Mouse (Mus musculus): ENCODE measurements around the gene Itgb4. TPM values are rescaled to one million over a fixed set of nuclear protein-coding genes. Genes with fewer than 3 reads are reported as not detected.

Itgb4 gene
- total RNA-seq, 4 experiments from 2014 or later, result 3.5 to 5.1 (median 3.9) TPM

DNA sequence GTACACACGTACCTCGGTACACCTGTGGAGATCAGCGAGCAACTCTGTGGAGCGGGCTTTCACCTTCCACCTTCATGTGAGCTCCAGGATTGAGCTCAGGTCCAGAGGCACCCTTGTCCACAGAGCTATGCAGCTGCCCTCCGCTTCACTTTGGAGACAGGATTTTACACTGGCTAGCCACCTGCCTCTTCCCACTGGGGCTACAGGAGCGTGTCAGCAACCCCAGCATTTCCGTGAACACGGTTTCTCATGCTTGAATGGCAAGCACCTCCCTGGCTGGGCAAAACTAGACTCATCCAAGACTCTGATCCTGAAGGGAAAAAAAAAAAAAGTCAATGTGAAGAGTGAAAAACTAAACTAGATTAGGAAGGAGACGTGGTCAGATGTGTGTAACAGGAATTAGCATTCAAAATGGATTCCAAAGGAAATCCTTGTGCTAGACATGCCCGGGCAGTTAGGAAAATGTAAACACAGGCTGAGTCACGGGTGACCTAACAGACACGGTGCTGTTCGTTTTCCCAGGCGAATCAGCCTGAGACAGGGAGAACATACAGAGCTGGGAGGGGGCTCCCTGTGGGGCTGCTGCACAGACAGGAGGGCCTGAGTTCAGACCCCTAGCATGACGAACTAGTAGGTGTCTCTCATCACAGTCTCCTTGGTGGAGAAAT is 4.4 kb upstream of the Itgb4 start:
- no peak for DNase-seq

DNA sequence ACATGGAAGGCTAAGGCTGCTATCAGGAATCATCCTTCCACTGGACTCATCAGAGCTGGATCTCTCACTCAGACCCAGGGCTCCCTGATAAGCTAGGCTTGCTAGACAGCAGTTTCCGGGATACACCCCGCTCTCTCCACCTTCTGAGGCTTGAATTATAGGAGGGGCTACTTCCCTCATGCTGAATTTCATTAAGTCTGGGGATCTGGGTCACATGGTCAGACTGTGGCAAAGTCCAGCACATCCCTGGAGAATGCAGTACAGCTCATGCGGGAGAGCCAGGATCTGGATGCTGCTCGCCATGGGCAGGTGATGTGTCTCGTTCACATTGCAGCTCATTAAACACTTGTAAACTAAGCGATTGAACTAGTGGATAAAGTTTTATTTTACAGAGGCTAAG is 3.5 kb upstream of the Itgb4 start:
- DNase-seq, result no peak

DNA sequence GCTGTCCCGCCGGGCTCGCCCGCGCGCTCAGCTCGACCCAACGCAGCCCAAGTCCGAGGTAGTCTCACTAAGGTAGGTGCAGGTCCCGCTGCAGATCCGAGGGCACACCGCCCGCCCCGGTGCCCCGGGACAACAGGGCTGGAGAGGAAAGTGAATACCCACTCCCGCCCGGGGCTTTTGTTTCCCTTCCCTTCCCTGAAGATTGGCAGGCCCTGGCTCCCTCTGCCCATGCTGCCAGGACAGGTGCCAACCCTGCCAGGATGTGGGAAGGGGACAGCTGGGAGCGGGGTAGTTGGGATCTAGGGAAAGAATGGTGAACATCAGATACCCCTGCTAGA is 543 bp downstream of the Itgb4 start:
- no peak for DNase-seq

DNA sequence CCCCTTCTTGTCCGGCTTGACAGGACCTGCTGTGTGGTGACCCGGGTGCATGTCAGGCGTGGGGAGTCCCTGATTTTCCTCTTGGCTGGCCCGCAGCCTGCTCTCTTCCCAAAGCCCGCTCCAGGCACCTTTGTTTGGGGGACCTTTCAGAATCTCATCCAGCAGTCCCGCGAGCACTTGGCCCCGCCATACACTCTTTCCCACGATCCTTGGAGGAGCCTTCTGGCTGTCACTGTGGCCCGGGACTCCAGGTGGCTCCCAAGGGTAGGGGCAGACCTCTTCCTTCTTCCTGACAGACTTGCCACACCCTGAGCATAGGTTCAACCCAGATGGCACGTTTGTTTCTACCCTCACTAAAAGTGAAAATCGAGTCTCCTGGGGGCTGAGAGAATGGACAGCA is 1.0 kb downstream of the Itgb4 start:
- no peak for DNase-seq

DNA sequence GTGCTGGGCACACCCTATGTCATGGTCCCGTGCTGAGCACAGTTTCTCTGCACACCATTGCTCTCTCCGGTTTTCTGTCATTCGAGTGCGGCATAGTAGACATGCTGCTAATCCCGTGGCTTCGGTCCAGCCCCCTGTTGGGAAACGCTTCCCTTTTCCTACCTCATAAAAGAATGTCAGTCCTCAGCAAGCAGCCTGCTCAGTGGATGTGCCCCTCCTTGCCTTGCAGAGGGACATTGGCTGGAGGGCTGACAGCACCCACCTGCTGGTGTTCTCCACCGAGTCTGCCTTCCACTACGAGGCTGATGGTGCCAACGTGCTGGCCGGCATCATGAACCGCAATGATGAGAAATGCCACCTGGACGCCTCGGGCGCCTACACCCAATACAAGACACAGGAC is 8.0 kb downstream of the Itgb4 start:
- DNase-seq, result no peak

DNA sequence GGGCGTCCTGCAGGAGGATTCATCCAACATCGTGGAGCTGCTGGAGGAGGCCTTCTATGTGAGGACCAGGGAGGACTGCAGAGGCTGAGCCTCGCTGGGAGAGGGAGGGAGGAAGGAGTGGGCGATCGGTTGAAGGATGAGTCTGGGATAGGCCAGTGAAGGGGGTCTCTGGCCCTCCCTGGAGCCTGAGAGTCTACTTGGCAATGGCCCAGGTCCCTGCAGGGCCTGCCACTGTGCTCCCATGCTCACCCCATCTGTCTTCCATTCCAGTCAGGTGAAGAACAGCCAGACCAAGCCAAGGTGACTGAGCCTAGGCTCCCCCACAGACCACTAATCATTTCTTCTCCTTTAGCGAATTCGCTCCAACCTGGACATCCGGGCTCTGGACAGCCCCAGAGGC is 8.8 kb downstream of the Itgb4 start:
- DNase-seq, result no peak

DNA sequence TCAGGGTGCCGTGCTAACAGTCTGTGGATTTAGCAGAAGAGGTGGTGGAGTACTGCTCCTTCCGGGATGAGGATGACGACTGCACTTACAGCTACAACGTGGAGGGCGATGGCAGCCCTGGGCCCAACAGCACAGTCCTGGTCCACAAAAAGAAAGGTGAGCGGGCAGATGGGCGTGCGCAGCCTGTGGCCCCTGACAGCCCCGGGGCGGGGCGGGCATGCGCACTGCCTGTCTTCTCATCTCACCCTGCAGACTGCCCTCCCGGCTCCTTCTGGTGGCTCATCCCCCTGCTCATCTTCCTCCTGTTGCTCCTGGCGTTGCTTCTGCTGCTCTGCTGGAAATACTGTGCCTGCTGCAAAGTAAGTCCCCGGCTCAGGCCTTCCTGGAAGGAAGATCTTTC is 15.2 kb downstream of the Itgb4 start:
- DNase-seq, result no peak

DNA sequence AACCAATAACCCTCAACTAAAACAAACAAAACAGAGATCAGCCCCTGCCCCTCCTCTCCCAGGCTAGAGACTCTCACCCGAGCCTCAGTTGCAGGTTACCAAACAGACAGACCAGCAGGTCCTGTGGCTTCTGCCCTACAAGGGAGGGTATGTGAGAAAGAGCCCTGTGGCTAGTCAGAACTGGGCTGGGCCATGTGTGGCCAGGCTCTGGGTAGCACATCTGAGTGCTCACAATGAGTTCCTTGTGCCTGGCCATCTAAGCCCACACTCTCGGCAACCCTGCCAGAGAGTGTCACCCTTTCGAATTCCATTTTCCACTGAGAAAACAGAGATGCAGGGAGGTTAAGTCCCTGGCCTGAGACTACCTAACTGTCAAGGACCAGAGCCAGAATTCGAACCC is 17.6 kb downstream of the Itgb4 start:
- no peak for DNase-seq

DNA sequence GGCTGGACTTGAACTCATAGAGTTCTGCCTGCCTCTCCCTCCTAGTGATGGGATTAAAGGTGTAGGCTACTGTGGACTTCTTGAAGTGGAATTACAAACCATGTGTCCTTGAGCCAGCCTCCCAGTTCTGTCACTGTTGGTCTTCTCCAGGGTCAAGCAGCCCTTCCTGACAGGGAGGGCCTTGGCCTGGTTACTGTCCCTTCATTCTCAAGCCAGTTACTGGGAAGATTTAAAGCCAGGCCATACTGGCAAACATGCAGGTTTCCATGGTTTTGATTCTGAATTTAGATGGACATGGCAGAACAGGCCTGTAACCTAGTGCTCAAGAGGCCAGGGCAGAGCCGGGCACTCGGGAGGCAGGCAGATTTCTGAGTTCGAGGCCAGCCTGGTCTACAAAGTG is 20.7 kb downstream of the Itgb4 start:
- DNase-seq, result peak; percentile 33

DNA sequence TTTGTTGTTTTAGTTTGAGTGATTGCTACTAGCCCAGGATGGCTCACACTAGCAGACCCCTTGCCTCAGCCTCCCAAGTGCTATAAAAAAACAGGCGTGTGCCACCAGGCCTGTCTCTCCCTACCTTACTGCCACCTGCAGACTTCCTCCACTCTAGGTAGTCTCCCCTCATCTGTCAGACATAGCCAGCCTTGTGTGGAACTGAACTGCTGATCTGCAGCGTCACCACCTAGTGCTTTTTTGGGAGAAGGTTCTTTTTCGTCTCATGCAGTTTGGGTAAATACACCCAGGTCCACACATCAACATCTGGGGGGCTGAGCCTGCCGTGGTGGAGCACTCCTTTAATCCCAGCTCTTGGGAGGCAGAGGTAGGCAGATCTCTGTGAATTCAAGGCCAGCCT is 22.5 kb downstream of the Itgb4 start:
- no peak for DNase-seq

DNA sequence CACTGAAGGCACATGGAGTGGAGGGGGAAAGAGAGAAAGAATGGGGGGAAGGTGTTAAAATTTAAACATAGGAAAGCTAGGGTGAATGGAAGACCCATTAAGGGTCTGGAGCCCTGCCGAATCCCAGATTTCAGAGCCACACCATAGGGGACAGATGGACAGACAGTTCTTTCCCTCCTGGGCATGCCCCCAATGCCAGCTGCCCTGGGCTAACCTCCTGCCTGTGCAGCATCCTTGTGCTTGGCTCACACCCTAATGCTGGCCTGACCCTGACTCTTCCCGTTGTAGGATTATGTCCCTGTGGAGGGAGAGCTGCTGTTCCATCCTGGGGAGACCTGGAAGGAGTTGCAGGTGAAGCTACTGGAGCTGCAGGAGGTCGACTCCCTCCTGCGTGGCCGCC is 23.2 kb downstream of the Itgb4 start:
- no peak for DNase-seq

DNA sequence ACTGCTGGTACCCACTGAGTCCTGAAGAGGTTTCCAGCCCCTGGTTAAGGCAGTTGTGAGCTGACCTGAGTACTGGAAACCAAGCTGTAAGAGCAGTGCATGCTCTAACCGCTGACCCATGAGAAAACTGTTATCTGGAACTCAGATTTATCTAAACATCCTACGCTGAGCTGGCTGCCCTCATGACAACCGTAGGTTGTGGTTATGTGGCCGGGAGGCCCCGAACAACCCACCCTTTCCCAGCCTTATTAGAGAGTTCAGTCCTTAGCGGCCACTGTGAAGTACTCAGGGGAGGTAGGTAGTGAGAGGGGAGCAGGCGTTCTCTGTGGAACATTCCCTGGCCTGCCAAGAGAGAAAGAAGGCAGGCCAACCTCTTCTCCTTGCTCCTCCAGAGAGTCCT is 24.5 kb downstream of the Itgb4 start:
- DNase-seq, result no peak

DNA sequence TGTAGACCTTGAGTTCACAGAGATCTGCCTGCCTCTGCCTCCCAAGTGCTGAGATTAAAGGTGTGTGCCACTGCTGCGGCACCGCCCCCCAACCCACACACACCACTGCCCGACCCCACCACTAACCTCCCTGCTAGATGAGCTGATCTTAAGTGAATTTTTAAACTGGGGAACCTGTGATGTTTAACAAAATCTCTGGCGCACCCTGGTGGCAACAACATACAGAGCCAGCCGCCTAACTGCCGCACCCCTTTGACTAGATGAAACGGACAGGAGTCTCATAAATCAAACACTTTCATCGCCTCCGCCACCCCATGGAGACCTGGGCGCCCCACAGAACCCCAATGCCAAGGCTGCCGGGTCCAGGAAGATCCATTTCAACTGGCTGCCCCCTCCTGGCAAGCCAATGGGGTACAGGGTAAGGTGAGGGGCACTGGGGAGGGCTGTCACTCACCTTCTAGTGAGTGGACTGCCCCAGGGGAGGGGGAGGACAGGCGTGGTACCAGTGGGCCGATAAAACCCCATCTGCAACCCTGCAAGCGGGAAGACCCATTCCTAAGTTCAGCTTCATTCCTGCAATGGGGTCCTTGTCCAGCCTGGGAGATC is 25.1 kb downstream of the Itgb4 start:
- peak; percentile 46 for DNase-seq

DNA sequence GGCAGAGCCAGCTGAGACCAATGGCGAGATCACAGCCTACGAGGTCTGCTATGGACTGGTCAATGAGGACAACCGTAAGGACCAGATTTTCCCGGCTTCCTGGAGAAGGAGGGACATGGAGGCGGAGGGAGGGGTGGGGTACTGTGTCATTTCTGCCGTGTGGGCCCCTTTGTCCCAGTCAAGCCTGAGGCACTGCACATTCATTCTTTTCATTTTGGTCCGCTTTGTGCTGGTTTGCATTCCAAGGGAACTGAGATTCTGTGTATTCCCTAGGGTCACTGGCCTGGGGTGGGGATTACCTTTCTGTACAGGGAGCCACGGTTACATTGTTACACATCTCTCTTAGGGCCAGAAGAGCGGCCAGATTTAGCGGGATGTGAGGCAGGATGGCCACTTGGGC is 26.1 kb downstream of the Itgb4 start:
- no peak for DNase-seq

DNA sequence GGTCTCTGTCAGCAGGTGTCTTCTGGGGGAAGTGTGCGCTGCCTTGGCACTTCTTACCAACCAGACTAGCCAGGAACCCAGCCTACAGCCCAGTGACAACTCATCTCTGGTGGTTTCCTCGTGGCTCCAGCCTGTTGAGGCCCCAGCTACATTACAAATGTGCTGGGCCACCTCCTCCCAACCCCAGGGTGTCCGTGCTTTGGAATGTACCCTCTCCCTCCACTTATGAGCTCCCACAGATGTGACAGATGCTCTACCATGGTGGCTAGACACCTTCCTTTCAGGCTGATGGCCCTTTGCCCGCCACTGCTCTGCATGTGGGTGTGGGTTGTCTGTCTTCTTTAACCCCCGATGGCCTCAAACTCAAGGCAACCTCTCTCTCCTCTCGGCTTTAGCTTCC is 27.2 kb downstream of the Itgb4 start:
- DNase-seq, result no peak

DNA sequence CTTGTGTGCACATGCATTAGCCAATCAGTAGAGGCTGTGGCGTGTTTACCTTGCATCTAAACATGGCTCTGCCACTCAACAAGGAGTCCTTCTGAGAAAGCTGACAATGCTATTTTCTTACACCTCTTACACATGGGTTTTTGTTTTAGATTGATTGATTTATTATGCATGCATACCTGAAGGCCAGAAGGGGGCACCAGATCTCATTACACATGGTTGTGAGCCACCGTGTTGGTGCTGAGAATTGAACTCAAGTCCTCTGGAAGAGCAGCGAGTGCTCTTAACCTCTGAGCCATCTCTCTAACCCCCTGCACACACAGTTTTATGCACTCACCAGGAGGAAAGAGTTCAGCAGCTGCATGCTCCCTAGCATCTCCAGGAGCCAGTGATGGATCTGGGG is 28.4 kb downstream of the Itgb4 start:
- no peak for DNase-seq

DNA sequence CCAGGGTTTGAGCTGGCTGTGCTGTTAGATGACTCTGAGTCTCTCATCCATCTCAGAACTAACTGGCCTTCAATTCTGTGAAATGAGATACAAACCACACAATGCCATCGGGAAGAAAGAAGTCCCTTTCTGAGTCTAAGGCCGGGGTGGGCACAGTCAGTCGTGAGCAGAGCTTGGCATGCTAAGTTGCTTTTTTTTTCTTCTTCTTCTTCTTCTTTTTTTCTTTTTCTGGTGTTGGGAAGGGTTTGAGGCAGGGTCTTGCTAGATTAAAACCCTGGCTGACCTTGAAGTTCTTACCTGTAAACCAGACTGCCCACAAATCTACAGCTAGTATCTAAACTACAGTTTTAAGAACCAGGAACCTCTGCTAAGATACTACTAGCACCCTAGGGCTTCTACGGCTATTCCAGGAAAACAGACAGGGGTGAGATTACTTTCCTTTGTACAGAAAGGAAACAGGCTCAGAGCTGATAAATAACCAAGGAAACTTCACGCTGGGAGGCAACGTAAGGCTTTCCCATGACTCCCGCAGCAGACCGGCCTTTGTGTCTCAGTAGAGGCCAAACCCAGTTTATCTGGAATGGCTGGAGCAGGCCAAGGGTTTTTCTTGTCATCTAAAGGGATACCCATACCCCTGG is 29.8 kb downstream of the Itgb4 start:
- DNase-seq, result no peak

DNA sequence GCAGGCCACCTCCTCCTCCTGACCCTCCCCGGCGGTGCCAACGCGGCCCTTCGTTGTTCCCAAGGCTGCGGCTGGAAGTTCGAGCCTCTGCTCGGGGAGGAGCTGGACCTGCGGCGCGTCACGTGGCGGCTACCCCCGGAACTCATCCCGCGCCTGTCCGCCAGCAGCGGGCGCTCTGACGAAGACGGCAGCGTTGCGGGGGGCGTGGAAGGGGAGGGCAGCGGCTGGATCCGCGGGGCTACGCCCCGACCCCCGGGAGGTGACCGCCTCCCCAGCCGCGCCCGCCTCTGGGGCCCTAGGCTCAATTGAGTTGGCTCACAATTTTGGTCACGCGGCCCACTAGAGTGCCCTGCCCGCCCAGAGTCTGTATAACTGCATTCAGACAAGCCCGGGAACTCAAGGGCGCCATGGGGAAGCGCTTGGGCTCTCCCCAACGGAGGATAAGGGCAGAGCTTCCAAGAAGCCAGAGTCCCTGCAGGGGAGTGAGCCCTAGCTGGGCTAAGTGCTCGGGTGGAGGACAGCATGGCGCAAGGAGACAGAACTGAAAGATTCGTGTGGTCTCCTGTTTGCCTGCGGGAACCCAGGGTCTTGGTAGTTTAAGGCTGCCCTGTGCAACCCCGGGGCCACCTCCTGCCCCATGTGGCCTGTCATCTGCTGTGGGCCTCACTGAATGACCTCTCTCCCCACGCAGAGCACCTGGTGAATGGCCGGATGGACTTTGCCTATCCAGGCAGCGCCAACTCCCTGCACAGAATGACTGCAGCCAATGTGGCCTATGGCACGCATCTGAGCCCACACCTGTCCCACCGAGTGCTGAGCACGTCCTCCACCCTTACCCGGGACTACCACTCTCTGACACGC is 30.6 kb downstream of the Itgb4 start:
- DNase-seq, result peak; percentile 59

DNA sequence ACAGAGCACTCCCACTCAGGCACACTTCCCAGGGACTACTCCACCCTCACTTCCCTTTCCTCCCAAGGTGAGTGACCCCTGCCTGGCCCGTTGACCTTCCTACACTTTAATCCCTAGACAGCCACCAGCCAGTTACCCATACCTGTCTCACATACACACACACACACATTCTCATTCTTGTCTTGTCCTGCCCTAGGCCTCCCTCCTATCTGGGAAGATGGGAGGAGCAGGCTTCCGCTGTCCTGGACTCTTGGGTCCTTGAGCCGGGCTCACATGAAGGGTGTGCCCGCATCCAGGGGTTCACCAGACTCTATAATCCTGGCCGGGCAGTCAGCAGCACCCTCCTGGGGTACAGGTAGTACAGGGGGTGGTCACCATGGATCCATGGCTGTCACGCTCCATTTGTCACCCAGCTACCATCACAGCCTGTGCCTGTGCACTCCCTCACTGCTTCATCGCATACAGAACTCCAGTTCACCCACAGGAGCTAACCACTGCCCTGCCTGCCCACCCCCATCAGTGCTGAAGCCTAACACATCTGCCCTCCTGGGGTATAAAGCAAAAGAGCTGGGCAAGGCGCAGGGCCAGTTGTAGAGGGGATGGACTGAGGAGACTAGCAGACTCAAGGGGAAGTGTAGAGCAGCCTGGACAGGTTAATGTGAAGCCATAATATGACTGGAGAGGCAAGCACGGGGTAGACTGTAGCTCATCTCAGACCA is 31.4 kb downstream of the Itgb4 start:
- DNase-seq, result no peak

DNA sequence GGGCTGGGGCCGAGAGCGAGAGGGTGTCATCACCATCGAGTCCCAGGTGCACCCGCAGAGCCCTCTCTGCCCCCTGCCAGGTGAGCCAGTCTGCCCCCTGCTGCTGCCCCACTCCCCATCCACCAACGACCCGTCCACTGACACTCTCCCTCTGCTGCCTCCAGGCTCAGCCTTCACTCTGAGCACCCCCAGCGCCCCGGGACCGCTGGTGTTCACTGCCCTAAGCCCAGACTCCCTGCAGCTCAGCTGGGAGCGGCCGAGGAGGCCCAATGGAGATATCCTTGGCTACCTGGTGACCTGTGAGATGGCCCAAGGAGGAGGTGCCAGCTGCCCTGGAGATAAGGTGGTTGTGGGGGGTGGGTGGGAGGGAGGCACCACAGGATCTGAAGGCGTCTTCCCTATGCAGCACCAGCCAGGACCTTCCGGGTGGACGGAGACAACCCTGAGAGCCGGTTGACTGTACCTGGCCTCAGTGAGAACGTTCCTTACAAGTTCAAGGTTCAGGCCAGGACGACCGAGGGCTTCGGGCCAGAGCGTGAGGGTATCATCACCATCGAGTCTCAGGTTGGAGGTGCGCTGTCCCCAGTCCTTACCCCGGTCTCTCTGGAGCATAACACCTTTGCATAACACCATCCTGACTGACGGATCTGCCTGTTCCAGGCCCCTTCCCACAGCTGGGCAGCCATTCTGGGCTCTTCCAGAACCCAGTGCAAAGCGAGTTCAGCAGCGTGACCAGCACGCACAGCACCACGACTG is 32.8 kb downstream of the Itgb4 start:
- DNase-seq, result no peak

DNA sequence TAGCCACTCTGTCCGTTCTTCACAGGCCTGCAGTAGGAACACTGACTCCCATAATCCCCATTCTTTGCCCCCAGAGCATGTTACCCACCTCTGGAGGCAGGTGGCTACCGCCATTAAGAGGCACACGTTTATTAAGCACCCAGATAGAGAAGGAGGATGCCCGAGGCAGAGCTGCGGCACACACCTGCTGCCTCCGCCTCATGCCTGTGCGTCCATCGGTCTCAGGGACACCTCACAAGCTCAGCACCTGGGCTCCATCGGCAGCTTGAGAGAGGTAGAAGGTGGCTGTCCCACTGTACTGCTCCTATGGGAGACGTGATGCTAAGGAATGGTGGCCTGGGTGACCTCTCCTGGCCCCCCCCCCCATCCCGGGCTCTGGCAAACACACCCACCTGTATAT is 33.9 kb downstream of the Itgb4 start:
- DNase-seq, result no peak

DNA sequence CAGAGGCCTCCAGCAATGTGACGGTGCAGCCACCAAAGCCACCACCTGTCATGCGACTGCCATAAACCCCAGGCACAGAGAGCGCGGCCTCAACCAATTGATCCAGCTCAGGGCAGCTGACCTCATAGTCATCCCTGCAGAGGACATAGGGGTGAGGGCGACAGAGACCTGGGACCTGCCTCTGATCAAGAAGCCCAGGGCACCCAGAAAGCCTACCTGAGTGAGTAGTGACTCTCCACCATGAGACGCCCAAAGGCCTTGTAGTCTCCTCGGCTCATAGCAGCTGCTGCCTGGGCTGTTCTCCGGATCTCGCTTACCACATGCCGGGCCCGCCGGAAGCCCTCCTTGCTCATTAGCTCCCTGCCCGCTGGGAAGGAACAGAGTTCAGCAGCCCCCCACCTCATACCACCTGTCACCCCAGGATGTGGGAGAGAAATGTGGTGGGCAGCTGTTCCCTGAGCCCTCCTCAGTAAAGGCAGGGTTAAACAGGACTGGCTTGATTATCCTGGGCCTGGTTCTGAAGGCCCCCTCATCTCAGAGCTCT is 34.4 kb downstream of the Itgb4 start:
- DNase-seq, result no peak

Measured in adrenal gland, adult 8-10 months (tissue).